Mouse (Mus musculus) Muller cell, postnatal 12 days (primary cell): Measurements from ENCODE around the gene Pcbd1.
"Not testable (repeated sequence)": the region's sequence is repeated elsewhere in the genome, so short reads cannot be mapped to it uniquely, and the experiment has no call there.

Source experiments
- DNase-seq: peaks from one replicate; pipeline ENCODE4 v3.0.0-alpha.2; 2015; ENCODE audit errors: inconsistent ontology term

Gene Pcbd1

DNA sequence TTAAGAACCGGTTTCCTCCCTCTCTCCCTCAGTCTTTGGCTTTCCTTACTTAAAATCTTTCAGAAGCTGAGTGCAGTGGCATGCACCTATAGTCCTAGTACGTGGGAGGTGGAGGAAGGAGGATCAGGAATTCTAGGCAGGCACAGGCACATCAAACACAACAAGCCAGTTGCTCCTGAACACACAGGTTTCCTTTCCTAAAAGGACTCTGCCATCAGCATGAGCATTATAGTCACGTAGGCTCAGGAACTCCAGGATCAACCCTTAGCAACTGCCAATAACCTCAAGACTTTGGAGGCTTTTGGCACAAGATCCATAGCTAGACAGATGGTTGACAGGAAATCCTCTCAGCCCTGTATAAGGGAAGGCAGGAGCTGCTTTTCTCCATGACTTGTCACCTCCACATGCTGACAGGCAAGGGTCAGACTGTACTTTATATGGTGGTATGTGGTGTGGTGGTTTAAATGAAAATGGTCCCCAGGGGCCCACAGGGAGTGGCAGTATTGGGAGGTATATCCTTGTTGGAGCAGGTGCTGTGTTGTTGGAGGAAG lies 14.5 kb downstream of the Pcbd1 start:
- DNase-seq, result no peak

DNA sequence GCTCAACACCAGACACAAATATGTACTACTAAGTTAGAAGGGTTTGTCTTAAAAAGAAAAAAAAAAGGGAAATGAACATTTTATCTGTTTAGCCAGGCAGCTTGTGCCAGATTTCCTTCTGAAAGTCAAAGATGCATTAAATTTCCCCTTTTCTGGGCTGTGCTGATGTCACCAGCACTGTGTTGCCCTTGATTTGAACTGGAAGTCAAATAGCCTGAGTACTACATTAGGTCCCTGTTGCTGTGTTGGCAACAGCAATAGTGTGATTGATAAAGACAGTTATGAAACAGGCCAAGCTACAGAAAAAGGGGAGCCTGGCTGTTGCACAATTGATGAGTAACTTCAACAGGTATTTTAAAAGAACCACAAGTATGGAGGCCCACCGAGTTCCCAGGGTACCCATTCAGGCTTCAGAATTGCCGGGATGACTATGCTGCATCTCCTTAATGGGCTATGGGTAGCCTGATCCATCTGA lies 25.2 kb downstream of the Pcbd1 start:
- peak; percentile 77 for DNase-seq

DNA sequence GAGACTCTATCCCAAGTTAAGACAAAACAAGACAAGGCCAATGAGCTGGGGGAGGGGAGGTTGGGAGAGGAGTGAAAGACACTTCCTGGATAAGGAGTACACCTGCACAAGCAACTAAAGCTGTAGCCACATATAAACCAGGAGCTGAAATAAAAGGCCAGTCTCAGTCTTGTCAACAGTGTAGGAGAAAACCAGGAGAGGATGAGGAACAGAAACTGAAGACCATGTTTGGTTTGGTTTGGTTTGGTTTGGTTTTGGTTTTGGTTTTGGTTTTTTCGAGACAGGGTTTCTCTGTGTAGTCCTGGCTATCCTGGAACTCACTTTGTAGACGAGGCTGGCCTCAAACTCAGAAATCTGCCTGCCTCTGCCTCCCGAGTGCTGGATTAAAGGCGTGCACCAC lies 32.6 kb downstream of the Pcbd1 start:
- not testable (repeated sequence) for DNase-seq

- DNase-seq, result no peak
Measured at GRCm38 (mm10) chr10:61123276-61123913, 34.3 kb downstream of the Pcbd1 start.

DNA sequence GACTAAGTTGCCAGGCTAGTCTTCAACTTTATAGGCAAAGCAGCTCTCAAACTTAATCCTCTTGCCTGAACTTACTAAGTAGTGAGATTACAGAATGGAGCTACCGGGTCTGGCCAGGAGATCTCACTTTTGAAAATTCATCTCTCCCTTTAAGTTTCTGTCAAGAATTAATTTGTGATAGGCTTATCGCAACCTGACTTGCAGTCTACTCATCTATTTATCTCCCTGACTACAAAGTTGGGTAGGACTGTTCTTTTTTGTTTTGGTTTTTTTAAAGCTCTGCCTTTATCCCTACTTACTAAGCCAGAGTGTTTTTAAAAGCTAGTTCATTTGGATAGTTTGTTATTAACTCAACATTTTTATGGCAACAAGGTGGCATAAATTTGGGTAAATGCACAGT lies 35.3 kb downstream of the Pcbd1 start:
- DNase-seq, result no peak

GRCm38 (mm10) chr10:61128701-61129365 lies 39.7 kb downstream of the Pcbd1 start:
- no peak for DNase-seq

DNA sequence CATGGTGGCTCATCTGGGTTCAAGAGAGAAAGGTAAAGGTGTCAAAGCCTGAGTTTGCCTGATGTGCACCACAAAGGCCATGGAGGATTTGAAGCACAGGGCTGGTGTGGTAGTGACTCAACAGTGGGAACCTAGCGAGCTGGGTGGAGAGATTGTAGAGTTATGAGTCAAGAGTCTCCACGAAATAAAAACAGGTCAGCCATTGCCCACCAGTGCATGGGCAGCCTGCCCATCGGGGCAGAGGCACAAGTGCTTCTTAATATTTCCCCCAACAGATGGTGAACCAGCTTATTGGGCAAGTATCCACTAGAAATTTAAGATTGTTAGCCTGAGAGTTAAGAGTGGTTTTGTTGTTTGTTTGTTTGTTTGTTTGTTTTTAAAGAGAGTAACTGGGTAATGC lies 41.8 kb downstream of the Pcbd1 start:
- DNase-seq, result peak; percentile 81

DNA sequence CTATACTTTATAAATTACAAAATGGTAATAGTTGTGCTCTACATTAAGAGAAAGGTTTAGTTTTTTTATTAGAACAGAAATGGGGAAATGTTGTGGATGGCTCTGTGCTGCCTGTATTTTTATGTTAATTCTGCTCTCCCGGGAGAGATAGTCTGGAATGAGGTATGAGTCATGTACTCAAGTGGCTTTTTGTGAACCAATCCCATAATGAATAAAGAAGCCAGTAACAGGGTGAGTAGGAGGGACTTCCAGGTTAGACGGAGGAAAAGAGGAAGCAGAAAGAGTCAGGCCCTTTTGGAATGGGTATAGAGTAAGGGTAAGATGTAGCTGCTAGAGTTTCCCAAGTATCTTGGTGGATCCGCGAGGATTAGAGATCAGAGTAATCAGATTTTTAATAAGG lies 44.9 kb downstream of the Pcbd1 start:
- no peak for DNase-seq

DNA sequence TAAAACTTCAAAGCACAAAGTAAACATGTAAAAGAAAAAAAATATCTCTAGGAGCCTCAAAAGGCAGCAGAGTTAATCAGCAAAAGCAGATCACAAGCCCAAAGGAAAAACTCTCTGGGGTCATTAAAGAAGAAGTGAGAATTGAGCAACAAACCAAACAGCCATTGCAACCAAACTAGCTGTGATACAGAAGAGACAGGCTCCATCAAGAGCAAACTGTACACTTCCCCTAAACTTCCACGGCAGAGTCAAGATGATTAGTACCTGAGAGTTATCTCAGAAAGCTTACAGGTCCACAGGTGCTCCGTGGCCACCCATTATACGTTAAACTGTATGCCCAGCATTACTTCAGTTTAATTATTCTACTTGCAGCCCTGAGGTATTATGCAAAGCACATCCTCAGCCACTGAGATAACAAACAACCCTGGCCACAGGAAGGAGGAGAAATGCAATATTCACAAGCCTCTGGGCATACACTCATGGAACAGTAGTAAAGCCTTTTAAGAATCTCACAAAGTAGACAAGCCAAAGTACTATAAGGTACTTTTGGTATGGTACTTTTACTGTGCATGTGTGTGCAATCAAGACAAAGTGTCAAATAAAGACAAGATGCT lies 46.2 kb downstream of the Pcbd1 start:
- DNase-seq, result no peak

DNA sequence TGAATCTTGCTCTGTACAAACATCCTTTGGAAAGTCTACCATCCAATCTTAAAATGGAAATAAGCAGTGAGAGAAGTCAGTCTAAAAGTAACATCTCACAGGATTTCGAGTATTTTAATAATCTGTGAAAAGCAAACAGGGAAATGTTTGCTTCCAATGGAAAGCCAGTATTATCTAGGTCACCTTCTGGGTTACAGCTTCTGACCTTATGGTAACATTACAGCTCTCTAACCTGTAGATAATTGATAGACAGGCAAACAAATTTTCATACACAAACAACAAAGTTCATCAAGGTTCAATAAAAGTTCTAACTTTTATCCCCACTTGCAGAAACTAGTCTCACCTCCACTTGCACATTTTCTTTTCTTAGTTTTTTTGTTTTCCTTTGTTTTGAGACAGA lies 48.4 kb downstream of the Pcbd1 start:
- no peak for DNase-seq

DNA sequence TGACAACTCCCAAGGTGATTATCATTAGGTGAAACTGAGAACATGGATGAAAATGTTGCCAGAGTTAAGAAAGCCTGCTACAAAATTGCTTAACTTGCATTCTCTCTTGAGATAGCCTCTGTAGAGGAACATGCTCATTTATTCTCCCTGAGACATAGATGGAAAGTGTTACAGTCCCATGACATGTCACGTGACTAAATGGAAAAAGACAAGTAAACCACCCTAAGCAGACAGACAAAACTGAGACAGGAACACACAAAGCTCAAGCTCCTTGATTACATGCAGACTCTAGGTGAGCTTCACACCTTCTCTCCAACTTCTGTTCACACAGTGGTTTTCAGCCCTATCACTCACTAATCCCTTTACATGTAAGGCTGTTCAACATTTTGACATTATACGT lies 54.2 kb downstream of the Pcbd1 start:
- DNase-seq, result no peak
